Mouse (Mus musculus) cerebellum, adult 18-20 months (tissue): ENCODE data around the gene Rgs6.
A peak's percentile ranks its signal among the peaks of the same experiment; 100 is the strongest.

Experiments used
- DNase-seq, 2 experiments: peaks; one replicate each; pipeline ENCODE4 v3.0.0; 2021

Rgs6 gene

DNA sequence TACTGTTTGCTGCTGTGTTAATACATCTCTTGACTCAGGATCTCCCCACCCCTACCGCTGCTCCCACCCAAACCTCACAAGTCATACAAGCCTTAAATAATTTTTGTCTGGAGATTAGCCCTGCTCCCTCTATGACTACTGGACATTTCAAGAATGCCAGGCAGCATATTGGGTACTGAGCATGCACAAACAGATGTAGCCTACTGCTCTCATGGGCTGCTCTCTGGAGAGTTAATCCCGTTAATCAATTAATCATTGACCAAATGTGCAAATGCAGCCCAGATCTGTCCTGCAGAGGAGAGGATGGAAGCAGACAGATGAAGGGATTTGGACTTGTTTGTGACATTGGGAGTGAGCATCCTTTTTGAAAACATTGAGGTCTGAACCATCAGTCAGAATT, at the start of gene Rgs6:
TSS of gene Rgs6 (plus strand) at position 276 of the 400 bp plus-strand sequence.
- DNase-seq = no peak

DNA sequence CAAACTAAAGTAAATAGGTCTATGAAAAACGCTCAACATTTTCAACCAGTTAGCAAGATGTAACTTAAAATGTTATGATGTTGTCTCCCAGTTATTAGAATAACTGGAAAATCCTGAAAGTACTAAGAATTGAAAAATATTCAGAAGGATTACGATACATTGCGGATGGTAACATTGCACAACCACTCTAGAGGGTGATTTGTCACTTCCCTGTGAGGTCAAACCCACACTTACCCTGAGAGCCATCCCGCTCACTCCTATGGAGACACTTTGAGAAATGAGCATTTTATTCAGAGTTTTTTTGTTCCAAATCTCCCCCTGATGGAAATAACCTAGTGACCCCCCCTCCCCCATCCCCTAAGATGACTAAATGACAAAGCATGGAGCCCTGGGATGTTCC, 41.0 kb upstream of the Rgs6 start:
- no peak for DNase-seq

DNA sequence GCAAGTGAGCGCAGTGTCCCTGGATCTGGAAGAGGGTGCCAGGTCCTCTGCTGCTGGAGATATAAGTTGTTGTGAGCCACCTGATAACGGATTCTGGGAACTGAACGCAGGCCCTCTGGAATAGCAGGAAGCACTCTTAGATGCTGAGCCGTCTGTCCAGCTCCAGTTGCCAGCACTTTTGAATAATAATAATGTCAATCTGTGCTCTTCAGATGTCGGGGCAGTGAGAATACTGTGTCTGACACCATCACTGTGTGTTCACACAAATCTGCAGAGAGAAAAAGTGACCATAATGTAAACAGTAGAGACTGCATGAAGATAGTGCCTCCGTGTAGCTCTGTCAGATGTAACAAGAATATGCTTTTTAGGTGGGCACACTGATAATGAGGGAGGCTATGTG, 38.9 kb upstream of the Rgs6 start:
- DNase-seq = no peak

DNA sequence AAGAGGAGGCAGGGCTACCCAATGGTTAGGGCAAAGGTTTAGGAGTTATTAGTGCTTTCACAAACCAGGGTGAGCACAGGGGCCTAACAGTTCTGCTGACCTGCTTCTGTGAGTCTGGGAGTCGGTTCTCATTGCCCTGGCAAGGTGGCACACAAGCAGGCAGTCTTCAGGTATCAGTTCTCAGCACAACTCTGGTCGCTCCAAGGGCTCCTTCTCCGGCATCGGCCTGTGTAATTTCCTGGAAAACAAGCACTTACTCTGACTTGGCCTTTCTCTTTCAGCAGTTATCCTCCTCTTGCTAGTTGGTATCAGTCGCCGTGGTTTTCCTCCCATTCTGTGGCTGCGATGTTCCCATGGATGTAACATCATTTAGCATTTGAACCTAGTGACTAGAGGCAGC, 38.0 kb upstream of the Rgs6 start:
- DNase-seq = no peak

DNA sequence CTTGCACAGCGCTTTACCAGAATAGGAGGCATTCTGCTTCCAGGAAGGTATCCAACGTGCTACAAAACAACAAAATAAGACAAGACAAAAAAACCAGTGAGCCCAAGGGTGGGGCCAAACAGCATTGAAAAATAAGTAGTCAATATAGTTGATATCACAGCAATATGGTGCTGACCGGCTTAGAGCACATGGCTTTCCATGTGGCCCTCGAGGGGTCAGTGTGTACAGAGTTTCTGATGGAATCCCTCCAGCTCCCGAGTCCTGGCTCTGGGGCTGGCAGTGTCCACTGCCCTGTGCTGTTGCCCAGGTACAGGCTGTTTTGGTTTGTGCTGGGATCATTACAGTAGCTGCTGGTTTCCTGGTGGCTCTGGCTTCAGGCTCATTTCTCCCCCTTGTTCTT, 35.7 kb upstream of the Rgs6 start:
- DNase-seq = no peak

DNA sequence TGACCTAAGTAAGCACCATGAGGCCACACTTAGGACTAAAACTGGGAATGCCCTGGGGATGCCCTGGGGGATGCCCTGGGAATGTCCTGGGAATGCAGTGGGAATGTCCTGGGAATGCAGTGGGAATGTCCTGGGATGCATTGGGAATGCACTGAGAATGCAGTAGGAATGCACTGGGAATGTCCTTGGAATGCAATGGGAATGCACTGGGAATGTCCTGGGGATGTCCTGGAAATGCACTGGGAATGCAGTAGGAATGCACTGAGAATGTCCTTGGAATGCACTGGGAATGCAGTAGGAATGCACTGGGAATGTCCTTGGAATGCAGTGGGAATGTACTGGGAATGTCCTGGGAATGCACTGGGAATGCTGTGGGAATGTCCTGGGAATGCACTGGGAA, 25.2 kb upstream of the Rgs6 start:
- DNase-seq = no peak

DNA sequence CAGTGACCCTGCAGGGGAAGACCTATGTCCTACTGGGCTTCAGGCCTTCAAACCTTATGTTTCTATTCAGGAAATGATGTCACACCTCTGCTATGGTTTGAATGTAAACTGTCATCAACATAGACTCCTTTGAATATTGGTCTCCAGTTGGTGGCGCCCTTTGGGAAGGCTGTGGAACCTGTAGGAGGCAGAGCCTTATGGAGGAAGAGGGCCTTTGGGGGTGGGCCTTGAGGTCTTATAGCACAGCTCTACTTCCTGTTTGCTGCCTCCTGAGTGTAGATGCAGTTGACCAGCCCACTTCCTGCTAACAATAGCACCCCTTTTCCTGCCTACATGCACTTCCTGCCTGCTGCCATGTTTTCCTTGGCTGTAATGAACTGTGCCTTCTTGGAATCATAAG, 19.7 kb upstream of the Rgs6 start:
- no peak for DNase-seq

DNA sequence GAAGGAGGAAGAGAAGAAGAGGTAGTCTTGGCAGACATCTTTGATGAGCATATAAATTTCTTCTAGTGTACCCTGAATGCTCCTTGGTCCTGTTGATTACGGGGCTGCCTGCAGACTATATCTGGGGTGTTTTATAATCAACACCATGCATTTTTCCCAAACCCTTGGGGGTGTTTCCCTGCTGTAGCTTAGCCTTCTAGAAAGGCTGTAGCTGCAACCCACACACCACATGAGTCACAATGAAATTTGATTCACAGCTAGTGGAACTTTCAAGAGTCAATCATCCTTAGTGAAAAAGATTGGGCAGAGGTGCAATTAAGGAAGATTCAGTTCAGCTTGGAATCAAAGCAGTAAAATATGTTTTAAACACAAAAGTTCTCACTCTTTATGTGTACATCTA, 15.4 kb upstream of the Rgs6 start:
- no peak for DNase-seq

DNA sequence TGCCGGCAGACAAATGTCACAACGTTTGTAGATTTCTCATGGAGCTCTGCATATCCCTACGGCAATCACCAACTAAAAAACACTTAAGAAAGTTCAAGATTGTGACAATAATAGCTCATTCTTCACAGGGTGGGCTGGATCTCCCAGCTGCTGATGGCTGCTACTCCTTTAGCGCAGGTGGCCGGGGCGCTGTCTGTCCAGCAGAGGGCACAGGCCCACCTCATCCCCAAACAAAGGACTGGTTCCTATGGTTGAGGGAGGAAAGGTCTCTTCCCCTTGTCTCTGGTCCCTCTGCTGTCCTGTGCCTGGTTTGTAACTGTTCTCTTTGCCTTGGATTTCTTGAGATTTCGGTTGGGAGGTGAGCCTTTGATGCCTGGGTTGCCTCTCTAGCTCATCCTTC, 1.5 kb upstream of the Rgs6 start:
- DNase-seq = peak in 1 of 2 experiments; percentile 3

DNA sequence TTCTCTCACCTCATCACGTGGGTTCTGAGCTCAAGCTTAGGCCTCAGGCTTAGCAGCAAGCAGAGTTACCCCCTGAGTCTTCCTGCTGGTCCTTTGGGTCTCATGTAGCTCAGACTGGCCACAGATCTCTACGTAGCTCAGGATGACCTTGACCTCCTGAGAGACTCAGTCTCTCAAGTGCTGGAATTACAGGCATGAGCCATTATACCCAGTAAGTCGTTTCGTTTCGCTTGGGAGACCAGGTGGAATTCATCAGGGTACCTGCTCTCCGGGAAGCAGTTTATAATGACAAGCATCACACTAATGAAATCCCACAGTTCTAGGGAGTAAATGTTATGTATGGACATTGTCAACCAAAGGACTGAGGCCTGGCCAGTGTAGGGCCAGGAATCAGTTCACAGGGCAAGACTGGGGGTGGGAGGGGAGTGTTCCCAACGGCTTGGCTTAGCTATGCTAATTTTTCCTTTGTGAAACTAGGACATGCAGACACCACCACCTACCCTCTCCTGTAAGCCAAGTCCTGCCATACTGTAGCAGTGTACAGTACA, 670 bp upstream of the Rgs6 start:
- DNase-seq = no peak

DNA sequence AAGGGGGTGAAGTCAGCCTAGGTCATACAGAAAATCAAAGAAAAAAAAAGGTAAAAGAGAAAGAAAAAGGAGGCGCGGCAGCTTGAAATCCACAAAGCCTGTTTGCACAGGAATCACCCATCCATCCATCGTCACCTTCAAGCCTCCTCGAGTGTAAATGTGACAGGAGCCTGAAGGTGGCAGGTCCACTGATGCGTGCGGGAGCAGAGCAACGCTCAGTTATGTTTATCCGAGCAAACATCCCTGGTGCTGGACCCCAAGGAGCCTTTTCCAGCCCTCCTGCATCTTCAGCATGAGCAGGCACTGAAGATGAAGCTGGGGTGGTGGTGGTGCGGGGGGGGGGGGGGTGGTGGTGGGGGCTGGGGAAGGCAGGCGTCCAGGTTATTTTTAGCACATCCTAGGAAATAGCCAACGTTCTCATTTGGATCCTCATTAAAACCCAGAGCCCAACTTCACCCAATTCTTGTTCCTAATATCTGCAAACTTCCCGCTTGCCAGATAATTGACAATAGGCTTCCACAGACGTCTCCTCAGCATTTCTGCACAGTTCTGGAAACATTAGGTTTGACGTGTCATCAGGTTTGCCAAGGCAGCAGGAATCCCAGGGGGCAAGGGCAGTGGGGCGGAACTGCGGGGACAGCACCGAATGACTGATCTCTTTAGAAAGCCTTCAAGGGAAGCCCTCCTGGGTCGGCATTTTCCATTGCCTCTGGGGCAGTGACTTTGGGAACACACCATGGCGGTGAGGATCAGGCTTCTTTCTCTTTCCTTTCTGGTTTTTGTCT, 946 bp downstream of the Rgs6 start:
- DNase-seq = no peak

DNA sequence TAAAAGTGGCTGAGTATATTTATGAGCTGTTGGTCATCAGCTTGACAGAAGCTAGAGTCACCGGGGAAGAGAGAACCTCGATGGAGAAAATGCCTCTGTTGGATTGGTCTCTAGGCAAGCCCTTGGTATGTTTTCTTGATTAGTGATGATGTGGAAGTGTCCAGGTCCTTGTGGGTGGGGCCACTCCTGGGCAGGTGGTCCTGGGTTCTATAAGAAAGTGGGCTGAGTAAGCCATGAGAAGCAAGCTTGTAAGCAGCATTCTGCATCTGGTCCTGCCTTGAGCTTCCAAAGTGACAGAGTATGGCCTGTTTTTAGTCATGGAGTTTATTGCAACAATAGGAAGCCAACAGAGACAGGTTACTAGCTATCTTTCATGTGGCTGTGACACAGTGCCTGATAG, 10.9 kb downstream of the Rgs6 start:
- no peak for DNase-seq

DNA sequence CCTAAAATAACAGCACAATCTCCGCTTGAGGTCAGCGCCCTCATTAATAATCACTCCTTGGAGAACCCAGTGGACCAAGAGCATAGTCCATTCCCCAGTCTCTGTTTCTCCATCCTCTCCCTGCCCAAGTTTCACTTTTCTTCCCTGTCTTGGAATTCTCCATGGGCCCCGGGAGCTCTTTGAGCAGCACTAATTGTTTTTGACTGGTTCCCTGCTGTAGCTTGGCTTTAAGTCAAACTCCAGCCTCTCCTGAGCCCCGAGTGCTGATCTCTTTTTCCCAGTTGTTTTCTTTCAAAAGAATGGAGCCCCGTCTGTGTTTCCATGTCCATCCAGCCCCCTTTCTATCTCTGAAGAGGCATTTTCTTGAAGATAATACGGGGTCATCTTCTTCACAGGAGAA, 12.3 kb downstream of the Rgs6 start:
- DNase-seq = no peak

DNA sequence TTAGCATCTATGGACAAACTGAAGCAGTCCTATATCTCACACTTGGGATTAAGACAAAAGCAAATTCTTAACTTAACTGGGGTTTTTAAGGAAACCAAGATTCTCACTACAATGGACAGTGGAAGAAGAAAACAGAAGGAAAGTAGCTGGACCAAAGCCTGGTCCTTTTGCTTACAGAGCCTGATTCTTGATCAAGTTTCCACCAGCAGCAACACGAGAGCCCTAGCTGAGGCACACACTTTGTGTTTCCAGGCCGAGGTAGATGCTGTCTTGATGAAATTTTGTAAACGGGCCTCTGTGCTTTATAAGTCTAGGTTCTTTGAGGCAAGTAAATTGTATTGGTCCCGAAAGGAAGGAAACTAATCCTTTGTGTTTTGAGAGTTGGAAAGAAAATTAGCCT, 14.7 kb downstream of the Rgs6 start:
- no peak for DNase-seq

DNA sequence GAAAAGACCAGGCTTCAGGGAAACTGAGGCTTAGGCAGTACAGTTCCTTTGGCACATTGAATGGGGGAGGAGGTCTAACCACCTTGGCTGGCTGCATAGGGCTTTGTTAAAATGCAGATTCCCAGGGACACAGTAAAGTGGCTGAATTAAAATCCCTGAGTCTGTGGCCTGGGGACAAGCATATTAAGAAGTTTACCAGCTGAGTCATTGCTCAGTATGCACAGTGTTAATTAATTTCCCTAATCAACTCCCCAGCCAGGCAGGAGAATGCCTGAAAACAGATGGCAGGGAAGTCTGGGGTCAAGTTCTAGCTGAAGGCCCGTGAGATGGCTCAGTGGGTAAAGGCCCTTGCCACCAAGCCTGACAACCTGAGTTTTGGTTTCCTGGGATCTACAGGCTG, 15.2 kb downstream of the Rgs6 start:
- DNase-seq = no peak

DNA sequence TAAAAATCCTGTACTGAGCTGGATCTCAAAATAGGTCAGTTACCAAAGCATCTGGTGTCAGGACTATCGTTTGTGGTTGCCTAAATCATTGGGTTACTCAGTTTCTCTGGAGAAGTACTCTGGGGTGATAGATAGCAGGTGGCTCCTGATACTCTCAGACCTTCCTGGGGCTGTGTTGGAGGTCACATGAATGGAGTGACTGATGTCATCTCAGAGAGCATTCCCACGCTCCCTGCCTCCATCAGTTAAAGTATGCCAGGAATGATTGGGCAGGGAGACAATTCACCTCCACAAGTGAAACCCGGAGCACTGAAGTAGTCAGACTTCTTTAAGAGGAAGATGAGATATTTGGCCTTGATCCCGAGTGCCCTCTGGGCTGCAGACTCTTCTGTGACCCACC, 15.9 kb downstream of the Rgs6 start:
- no peak for DNase-seq

DNA sequence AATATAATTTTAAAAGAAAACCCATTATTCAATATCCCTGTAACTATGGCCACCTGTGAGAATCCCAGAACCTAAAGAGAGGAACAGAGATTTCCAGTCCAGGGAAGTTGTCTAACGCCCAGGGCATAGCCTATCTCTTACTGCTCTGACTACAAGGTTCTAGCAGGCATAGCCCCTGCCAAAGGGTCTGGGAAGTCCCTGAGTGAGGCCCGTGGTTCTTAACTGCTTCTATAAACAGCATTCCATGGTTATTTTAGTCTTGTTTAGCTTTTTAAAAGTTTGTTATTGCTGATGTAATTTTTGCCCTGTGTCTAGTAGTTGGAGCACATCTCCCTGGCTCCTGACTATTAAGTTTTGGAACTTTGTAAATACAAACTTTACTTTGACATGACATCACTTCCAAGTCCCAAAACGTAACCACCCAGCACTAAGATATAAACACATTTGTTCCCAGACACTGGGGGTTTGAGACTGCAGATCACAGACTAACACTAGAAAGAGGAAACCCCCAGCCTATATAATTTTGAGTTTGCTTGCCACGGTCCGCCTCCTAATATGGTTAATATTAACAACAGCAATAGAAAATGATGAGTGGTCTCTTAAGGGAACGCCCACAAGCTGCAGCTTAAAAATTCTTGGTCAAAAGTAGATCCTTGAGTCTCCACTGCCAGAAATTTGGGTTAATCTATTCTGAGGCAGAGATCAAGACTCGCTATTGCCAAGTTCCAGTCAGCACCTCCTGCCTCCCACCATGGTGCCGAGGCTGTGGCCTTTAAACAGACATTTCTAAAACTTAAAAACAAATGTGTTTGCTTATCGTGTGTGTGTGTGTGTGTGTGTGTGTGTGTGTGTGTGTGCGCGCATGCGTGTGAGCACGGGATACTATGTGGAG, 24.9 kb downstream of the Rgs6 start:
- no peak for DNase-seq

DNA sequence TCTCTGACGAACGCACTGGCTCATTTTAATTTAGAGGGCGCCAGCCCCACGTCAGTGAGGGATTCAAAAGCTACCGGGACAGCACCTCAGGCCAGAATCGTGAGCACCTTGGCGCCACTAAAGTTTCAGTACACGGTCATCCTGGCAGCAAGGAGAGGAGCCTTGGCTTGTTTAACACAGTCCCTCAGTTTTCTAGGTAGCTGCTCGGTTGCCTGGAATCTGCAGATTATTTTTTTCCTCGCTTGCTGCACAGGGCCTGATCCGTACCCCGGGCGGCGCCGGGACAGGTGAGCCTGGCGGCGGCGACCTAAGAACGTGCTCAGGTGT, 28.4 kb downstream of the Rgs6 start:
- no peak for DNase-seq

DNA sequence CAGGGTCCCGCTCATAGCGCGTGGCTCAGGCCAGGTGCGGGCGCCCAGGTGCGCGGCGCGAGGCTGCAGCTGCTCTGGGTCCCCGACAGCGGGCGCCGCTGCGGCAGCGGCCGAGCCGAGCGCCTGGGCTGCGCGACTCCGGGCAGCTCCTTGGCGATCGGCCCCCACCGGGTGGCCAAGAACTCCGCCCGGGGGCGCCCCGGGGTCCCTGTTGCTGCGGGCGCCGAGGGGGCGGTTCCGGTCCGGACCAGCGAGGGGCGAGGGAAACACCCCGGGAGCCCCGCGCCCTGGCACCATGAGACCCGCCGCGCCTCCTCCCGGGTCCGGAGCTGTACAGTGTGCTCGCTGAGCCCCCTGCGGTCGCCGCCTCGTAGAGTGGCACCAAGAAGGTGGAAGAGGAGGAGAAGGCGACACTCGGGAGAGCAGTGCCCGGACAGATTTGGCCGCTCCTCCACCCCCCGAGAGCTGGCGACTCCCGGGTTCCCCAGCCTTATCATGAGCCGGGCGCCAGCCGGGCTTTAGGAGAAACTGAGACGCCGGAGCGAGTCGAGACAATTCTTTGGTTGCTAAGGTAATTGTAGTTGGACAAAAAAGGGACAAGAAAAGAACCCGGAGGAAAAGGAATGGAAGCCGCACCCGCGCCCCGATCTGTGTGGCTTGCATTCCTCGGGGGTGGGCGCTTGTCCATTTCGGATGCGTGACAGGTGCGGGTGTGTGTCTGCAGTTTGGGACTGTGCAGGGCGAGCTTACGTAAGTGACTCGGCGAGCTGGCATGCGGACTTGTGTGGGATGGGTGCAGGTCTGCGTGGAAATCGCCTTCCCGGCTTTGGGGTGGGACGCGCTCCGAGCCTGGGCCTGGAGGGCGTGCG, 29.0 kb downstream of the Rgs6 start:
- peak; percentile 4 to 36 for DNase-seq

DNA sequence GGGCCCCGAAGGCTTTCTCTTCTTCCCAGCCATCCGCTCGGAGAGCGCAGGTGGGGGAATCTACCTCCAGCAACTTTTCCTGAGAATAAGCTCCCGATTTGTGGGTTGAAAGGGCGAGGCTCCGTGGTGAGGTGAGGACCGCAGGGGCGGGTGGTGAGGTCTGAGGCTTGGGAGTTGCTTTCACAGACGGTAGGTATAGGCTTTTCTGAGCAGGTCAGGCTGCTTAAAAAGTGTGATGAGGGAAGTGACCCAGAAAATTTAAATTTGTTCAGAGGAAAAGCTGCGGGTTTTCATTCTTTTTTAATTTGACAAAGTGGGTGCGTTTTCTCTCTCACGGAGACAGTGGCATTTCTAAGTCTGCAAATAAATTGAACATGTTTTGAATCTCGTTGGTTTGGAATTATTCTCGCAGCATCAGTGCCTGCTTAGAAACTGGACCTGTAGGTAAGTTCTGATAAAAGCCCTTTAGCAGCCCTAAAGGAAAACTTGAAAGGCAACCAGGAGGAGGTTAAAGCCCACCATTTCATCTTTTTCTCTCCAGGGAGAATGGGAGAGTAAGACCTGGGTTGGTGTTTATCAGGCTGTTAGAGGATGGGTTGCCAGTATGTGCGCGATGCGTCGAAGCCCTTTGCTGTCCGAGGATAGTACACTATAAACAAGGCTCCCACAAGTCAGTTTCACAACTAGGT, 29.7 kb downstream of the Rgs6 start:
- DNase-seq = no peak

DNA sequence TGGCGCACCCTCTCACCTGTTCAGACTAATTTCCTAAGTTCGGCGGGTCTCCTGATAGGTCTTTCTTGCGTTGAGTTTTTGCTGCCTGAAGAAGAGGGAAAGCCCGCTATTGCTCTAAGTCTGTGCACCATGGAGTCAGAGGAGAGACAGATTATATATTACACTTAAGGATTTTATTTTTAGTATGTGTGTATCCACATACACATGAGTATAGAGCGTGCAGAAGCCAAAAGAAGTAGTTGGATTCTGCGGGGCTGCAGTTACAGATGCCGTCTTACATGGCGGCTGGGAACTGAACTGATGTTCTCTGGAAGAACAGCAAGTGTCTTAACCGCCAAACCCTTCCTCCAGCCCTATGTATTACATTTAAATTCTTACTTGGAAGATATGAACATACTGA, 52.3 kb downstream of the Rgs6 start:
- no peak for DNase-seq

DNA sequence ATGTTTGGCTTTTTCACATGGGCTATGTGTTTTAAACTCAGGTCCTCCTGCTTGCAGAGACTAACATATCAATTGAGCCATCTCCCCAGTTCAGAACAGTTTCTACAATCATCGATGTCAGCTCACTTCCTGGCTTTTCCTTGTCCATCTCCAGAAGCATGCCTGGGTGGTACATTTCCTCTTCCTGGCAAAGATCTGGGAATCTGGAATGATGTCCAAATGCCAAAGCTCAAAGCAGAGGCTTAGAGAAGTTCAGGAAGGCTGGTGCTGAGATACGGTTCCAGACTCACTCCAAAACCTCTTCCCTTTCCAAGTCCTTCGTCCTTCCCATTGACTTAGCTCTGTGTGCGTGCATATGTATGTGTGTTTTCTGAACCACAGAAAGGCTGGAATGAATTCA, 59.8 kb downstream of the Rgs6 start:
- no peak for DNase-seq

DNA sequence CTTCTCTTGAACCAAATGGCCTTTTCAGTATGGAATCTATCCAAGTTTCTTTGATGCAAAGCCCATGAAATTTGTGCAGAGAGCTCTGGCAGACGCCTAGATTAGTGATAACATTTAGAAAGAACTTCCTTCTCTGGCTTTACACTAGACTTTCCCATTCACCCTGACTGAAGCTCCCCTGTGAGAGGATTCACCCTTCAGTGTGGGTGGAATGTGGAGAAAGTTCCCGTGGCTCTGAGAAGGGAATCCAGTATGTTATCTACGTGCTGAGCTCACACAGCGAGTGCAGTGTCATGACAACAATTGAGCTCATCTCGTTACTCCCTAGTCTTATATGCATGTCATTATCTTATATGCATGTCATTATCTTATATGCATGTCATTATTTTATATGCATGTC, 61.9 kb downstream of the Rgs6 start:
- no peak for DNase-seq
